Mouse (Mus musculus) left cerebral cortex, adult 11 months (tissue): ENCODE measurements around the gene Chrng.
A peak's percentile ranks its signal among the peaks of the same experiment; 100 is the strongest.

Source experiments
- DNase-seq: peaks from one replicate; pipeline ENCODE4 v3.0.0; 2022; ENCODE audit warnings: low spot score

Gene Chrng

DNA sequence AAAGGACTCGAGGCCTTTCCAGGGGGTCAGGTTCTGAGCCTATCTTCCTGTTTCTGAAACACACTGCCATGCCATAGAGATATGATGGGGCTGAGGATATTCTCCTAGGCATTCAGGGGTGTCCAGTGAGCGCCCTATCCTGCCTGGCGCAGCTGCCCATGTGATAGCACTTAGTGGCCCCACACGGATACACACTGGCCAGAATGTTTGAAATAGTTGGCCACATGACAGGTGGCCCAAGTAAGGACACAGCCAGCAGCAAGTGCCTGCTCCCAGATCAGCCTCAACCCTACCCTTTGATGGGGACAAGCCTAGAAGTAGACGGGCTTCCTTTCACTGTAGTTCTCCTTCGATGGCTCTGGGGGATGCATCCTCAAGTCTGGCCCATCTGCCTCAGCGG, at the start of gene Chrng:
Gene Chrng, plus strand, starts transcription at position 193 of the 400 bp plus-strand sequence.
- DNase-seq = no peak

DNA sequence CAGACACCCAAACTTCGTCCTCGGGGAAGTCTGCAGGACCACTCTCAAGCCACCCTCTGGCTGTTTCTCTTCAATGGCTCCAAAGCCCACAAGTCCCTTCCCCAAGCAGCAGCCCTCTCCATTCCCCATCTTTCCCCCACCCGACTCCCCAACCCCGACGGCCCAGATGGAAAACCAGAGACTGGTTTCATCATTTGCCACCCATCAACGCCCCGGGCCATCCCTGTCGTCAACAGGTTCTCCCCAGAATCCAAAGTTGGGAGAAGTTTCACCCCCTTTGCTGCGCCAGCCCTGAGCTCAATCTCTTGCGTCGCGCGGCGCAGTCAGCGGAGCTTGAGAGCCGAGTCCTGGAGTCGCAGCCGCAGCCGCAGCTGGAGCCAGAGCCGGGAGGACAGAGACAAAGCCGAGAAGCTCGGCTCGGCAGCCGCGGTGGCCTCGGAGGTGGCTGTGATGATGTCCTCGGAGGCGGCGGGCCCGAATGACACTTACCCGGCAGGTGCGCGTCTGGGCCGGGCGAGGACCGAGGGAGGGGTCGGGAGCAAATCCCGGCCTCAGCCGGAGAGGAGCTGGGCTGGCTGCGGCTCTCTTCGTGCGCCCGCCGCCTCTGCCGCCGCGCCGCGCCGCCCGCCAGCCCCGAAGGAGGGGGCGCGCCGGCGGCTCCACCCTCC, 48.8 kb upstream of the Chrng start:
- no peak for DNase-seq

DNA sequence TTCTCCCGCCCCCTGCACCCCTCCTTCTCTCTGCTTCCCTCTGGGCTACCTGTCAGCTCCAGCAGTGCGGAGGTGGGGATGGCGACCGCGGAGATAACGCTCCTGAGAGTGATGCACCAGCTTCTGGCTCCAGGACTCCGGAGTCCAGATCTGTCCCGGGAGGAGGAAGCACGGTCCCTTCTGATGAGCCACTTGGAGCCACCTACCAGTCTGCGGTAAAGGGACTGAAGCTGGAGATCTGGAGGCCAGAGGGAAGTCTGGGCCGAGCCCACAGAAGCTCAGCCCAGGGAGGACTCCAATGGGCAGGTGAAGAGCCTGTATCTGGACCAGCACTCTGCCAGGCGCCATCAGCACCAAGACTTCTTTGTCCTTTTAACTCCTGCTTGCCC, 48.3 kb upstream of the Chrng start, which contains the start of gene Ecel1:
Gene Ecel1, minus strand, starts transcription at position 323 of the 389 bp plus-strand sequence.
- DNase-seq = no peak

DNA sequence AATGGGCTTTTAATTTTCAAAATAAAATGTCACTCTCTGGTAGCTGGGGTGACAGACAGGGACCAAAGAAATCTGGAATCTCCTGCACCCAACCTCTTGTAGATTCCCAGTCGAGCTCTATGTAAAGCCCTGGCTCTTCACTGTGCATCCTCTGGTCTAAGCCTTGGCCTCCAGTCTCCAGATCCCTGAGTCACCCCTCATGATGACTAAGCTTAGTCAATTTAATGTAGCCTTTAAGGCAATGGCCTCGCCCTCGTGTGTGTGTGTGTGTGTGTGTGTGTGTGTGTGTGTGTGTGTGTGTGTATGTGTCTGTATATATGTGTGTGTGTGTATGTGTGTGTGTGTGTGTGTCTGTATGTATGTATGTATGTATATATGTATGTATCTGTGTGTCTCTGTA, 45.1 kb upstream of the Chrng start:
- DNase-seq = no peak

DNA sequence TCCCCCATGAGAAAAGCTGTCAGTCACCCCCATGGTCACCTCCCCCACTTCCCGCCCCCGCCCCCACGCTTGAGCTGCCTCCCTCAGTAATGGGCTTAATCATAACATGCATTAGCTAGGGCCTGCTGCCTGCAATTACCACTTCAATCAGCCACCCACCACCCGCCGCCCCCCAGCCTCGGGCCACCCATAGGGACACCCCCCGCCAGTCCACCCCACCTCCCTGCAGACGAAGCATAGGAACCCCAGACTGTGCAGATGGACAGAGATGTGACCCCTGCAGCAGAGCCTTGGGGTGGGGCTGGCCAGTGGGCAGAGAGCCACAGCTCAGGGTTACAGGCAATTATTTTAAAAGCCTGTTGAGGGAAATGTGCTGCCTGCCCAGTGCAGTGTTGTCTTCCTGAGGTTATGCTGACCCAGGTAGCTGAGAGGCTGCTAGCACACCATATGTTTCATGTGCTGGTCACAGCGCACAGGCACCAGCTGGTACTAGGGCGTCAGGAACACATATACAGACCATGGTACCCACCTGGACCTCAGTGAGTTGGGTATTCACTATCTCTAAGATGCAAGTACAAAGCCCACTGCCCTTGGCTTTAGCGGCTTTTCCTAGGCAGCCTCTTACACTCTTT, 40.2 kb upstream of the Chrng start:
- DNase-seq = no peak

DNA sequence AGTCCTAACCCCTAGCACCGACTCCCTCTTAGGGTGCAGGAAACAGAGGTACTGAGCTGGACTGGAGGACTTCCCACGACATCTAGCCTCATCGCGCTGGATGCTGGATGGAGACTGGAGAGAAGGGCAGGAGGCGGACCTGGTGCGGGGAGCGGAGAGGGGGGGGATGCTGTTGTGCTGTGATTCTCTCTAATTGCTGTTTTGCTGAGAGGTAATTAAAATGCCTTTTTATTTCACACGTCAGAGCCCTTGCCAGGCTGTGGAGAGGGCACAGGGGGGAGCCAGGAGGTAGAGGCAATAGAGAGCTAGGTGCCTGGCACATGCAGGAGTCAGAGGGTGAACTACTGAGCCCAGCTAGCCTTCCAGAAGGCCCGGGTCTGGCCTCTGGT, 39.7 kb upstream of the Chrng start:
- no peak for DNase-seq

DNA sequence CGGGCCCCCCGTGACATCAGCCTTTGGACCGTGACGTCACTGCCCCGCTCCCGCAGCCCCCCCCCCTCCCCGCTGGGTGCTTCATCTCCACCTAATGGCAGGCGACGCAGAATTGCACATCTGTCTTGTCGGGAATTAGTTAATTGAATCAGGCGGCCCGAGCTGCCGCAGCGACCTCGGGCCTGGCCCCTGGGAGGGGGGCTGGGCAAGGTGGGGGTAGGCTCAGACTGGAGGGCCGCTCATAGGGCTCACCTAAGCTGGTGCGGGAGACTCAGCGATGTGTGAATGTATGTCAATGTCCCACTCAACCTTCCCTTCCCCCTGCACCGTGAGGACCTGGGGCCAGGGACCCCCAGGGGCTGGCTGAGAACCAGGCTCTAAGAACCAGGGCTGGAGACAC, 34.0 kb upstream of the Chrng start:
- DNase-seq = no peak

DNA sequence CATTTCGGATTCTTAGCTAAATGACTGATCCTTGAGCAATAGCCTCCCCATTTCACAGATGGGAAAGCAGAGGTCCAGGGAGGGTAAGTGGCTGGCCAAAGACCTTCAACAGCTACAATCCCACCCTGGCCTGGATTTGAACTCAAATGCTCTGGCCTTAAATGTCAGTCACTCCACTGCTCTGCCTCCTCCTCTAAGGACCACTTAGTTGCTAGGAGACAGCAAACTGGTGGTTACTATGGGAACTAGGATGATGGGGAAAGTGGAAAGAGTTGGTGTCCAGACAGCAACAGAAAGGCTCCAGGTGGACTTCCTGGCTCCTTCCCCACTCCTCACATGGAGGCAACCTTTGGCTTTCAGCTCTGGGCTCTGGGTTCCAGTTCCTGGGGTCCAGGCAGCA, 33.1 kb upstream of the Chrng start:
- DNase-seq = no peak

DNA sequence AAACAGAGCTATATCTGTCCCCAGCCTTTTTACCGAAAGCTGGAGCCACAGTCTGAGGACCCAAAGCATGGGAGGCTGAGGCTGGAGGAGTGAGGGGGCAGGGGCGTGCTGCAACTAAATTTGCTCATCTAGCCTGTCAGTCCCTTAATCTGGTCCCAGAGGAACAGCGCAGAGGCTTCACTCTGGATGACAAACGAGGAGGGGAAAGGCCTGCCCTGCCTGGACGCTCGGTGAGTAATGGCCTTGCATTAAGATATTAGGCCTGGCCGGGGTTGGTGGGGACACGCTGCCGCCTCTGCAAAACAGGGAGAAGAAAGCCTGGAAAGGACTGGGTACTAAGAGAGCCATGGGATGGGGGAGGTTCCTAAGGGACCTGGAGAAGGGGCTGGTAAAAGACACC, 32.1 kb upstream of the Chrng start:
- no peak for DNase-seq

DNA sequence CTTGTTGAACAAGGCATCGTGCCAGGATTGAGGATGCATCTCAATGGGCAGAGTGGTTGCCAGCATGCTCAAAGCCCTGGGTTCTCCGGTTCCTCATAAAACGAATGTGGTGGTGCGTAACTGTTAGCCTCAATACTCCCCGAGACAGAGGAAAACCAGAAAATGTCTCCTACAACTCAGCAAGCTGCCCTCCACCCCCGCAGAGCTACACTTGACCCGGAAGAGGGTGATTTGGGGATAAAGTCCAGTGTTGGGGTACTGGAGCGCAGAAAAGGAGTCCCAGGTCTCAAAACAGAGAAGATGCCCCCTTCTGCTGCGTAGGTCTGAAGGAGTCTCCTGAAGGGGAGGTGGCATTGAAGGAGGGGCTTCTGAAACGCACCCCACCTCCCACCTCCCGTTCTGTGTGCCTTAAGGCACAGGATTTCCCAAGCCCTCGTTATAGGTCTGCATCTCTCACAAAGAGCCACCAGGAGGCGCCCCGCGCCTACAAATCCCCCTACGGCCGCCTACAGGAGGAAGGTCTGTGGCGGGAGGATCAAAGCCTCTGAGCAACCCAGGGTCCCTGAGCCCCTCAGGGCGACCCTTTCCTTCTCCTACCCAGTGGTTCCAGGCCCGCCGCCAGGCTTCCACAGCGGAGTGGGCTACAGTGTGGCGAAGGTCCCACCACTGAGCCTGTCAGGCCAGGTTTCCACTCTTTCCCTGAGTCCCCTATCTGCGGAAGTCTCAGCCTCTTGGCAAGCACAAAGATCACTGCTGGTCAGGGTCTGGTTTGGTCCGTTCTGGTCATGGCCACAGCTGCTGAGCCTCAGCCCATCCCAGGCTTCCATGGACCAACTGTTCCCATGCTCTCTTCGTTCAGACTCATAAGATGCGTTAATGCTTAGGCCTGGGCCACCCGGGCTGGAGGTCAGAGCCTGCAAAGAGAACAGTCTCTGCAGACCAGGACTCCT, 30.2 kb upstream of the Chrng start:
- no peak for DNase-seq

DNA sequence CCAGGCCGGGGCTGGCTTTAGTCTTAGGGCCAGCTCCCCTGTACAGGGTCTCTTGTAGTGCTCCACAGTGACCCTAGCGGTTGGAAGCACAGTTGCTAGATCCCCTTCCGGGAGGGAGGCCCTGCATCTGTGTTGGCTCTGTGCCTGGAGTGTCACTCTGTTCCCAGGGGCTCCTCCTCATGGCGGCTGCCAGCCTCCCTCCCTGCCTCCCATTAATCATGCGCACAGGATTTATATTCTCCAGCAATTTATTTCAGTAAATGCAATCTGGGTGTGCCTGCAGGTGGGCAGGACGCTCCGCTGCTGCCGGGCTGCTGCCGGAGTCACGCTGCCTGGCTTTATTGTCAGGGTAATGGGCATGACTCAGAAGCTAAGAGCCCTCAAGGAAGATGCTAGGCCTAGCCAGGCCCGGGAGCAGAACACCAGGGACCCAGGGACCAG, 28.6 kb upstream of the Chrng start:
- peak; percentile 54 for DNase-seq

DNA sequence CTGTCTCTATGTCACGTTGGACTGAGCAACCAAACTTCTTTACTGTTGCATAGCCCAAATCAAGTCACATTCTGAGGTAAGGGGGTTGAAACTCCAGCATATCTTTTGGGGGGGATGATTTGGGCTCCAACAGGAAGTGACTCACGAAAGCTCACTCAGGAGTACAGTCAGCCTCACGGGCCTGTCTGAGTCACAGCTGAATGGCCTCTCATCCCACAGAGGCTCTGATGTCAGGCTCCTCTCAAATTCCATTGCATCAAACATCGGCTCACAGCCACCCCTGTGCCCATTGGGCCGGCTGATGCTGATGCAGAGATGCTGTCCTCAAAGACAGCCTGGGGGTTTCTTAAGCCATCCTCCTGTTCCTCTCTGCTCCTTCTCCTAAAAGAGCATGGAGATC, 23.6 kb upstream of the Chrng start:
- no peak for DNase-seq

DNA sequence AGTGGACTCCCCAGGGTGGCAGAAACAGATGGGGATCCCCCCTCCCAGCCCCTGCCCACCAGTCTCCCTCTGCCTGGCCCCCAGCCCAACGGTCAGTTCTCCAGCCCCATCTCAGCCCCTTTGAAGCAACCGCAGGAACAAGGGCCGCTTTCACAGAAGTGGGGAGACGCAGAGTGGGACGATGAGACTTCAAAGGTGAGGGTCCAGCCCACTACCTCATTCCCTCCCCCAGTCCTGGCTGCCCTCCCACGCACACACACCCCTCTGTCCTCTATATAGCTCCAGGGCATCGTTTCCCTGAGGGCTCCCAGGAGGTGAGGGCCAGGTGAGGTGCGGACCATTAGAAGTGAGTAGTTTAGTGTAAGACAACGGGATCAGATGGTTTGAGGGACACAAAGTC, 21.4 kb upstream of the Chrng start, which contains the start of gene Prss56:
Gene Prss56, plus strand, starts transcription at position 301 of the 400 bp plus-strand sequence.
- DNase-seq = no peak

DNA sequence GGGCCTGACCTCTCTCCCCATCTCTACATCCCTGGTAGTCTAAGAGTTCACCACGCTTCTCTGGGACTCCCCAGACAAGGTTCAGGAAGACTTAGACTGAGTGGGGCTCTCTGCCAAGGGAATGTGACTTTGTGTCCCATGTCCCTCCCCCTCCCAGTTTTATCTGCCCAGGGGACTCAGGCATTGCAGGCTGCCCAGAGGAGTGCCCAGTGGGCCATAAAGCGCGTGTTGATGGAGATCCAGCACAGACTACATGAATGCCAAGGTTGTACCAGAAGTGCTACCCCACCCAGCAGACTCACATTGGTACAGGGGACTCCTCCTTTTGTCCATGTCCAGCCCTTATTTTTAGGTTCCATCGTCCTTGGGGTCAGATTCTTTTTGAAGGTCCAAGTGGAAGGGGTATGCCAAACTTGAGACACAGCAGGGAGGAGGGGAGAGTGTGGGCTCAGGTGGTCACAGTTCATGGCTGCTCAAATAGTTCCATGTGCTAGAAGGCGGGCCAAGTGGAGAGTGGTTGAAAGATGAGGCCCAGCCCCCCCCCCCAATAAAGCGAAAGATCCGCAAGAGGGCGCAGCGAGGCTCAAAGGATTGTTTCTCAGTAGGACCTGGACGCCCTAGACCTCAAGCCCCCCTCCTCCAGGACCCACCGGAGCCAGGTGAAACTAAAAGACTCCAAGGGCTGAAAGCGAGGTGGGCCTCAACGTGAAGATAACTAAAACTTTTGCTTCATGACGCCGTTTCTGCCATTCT, 20.3 kb upstream of the Chrng start:
- DNase-seq = no peak

DNA sequence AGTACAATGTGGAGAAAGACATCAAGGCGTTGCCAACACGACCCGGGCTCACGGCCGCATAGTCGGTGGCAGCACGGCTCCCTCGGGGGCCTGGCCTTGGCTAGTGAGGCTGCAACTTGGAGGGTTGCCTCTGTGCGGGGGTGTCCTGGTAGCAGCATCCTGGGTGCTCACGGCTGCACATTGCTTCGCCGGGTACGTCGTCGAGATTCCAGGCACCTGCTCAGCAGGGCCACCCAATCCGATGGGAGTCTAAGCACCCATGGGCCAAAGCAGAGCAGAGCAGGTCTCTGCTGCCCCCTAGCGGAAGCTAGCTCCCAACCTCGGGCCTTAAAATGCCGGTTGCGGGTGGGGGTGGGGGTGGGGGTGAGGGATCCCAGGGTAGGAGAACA, 19.7 kb upstream of the Chrng start:
- DNase-seq = peak; percentile 39

DNA sequence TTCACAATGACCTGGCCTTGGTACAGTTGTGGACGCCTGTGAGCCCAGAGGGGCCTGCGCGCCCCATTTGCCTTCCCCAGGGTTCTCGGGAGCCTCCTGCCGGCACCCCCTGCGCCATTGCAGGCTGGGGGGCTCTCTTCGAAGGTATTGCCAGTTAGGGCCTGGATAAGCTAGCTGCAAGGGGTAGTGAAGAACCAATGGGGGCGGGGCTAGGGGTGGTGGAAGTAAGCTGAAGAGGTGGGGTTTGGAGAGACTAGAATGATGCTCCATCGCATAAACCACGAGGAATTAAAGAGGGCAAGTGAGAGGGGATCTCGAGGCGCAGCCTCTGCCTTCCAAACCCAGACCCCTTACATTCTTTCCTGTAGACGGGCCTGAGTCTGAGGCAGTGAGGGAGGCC, 18.9 kb upstream of the Chrng start:
- no peak for DNase-seq

DNA sequence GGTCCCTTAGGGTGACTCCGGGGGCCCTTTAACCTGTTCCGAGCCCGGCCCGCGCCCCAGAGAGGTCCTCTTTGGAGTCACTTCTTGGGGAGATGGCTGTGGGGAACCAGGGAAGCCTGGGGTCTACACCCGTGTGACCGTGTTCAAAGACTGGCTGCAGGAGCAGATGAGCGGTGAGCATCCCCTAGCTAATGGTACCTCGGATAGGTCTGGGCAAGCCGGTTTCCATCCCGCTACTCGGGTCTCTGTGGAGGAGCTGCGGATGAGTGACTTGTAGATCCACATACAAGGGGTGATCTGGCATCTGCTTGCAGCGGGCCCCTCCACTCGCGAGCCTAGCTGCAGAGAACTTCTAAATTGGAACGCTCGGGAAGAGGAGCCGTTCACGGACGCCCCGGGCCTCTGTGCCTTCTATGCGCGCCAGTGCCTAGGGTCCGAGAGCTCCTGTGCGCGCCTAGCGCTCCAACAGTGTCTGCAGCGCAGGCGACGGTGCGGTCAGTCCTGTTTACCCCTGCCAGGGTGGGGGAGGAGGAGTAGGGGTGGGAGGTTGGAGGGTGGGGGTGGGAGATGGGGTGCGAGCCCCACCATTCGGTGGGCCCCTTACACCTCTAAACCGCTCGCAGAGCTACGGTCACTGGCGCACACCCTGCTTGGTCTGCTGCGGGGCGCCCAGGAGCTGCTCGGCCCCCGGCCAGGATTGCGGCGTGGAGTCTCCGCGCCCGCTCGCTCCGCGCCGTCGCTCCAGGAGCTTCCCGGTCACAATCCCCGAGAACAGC, 18.0 kb upstream of the Chrng start:
- no peak for DNase-seq

DNA sequence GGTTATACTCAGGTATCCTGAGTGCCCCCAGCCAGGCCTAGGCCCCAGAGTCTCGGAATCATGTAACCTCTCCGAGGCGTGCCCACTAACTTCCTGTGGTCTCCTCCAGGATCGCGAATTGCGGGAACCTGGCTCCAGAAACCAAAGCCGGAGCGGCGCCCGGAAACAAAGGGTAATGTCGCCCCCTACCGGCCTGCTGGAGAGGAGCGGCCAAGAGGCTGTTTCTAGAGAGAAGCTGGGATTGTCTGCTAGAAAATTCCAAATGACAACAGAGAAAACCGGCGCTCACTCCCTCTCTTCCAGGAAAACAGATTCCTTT, 17.5 kb upstream of the Chrng start:
- peak; percentile 18 for DNase-seq

DNA sequence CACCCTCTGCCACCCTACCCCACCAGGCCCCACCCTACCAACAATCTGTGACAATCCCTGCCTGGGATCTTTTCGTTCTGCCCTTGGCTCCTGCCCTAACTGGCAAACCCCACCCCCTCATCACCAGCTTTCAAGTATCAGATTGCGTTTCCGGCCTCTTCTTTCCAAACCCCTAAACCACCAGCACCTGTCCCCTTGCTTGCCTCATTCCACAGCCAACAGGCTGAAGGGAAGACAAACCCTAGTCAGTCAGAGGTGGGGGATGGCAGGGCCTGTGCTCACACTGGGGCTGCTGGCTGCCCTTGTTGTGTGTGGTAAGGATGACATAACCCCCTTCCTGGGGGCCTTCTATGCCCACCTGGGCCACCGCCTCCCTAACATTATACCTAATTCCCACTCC, 14.0 kb upstream of the Chrng start, which contains the start of gene Chrnd:
Gene Chrnd, plus strand, starts transcription at position 179 of the 400 bp plus-strand sequence.
- no peak for DNase-seq

DNA sequence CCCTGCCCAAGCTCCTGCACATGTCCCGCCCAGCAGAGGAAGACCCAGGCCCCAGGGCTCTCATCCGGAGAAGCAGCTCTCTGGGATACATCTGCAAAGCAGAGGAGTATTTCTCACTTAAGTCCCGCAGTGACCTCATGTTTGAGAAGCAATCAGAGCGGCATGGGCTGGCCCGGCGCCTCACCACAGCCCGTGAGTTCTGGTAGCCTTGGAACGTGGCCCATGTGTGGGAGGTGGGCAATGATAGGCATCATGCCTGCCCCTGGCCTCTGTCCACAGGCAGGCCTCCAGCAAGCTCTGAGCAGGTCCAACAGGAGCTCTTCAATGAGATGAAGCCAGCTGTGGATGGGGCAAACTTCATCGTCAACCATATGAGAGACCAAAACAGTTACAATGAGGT, 7.2 kb upstream of the Chrng start:
- no peak for DNase-seq
